Mouse (Mus musculus) mouse trophoblast stem cell (cell line): ENCODE results near the gene 2900011O08Rik.

Source experiments
- in situ Hi-C, 2 experiments: fragments of 300-500 bp; cut with MseI, MboI; formaldehyde crosslinking; loops; 2 replicates in 1 of 2; 3 replicates in 1 of 2; pipeline ENCODE4 v1.15.1; 2025

Gene 2900011O08Rik

GRCm38 (mm10) chr16:14004726-14005125, 18.3 kb downstream of the 2900011O08Rik start:
- in situ Hi-C loops = no loop called here

GRCm38 (mm10) chr16:14005266-14005665, 18.9 kb downstream of the 2900011O08Rik start:
- in situ Hi-C loops = no loop called here

- in situ Hi-C loops = no loop called here
These were observed 21.7 kb downstream of the 2900011O08Rik start for GRCm38 (mm10) chr16:14008081-14008480.

- in situ Hi-C loops = no loop called here
These were observed 22.3 kb downstream of the 2900011O08Rik start for GRCm38 (mm10) chr16:14008708-14009107.

- in situ Hi-C loops = no loop called here
These were observed 23.6 kb downstream of the 2900011O08Rik start for GRCm38 (mm10) chr16:14009966-14010365.

GRCm38 (mm10) chr16:14017306-14017705, 30.9 kb downstream of the 2900011O08Rik start:
- in situ Hi-C loops = no loop called here

GRCm38 (mm10) chr16:14021166-14021822, 34.9 kb downstream of the 2900011O08Rik start:
- in situ Hi-C loops = no loop called here

- in situ Hi-C loops = no loop called here
These were observed 38.9 kb downstream of the 2900011O08Rik start for GRCm38 (mm10) chr16:14025091-14025990.

GRCm38 (mm10) chr16:14029072-14029471, 42.7 kb downstream of the 2900011O08Rik start:
- in situ Hi-C loops = no loop called here

GRCm38 (mm10) chr16:14029851-14030250, 43.4 kb downstream of the 2900011O08Rik start:
- in situ Hi-C loops = no loop called here

- in situ Hi-C loops = no loop called here
These were observed 44.2 kb downstream of the 2900011O08Rik start for GRCm38 (mm10) chr16:14030650-14031049.

GRCm38 (mm10) chr16:14033076-14033475, 46.7 kb downstream of the 2900011O08Rik start:
- in situ Hi-C loops = no loop called here

GRCm38 (mm10) chr16:14042421-14042820, 56.0 kb downstream of the 2900011O08Rik start:
- in situ Hi-C loops = no loop called here

GRCm38 (mm10) chr16:14044695-14045094, 58.3 kb downstream of the 2900011O08Rik start:
- in situ Hi-C loops = no loop called here

- in situ Hi-C loops = no loop called here
These were observed 59.9 kb downstream of the 2900011O08Rik start for GRCm38 (mm10) chr16:14046224-14046756.

- in situ Hi-C loops = no loop called here
These were observed 65.8 kb downstream of the 2900011O08Rik start for GRCm38 (mm10) chr16:14052221-14052620.

- in situ Hi-C loops = no loop called here
These were observed 66.7 kb downstream of the 2900011O08Rik start for GRCm38 (mm10) chr16:14053116-14053515.

- in situ Hi-C loops = no loop called here
These were observed 68.9 kb downstream of the 2900011O08Rik start for GRCm38 (mm10) chr16:14055271-14055670.

- in situ Hi-C loops = no loop called here
These were observed 70.3 kb downstream of the 2900011O08Rik start for GRCm38 (mm10) chr16:14056734-14057133.

- in situ Hi-C loops = no loop called here
These were observed 72.1 kb downstream of the 2900011O08Rik start for GRCm38 (mm10) chr16:14058541-14058940.

GRCm38 (mm10) chr16:14059118-14059854, 72.9 kb downstream of the 2900011O08Rik start:
- in situ Hi-C loops = no loop called here

- in situ Hi-C loops = no loop called here
These were observed 73.5 kb downstream of the 2900011O08Rik start for GRCm38 (mm10) chr16:14059869-14060268.
